Mouse (Mus musculus) embryonic facial prominence, embryonic 15.5 days (tissue): ENCODE results near the gene Hsd17b10. TPM values are rescaled to one million over a fixed set of nuclear protein-coding genes. Genes with fewer than 3 reads are reported as not detected.

ENCODE experiments used
- ATAC-seq: fragments of 200-750 bp; cut with Nextera tagmentation; 2 replicates; pipeline ENCODE4 v1.8.0; 2017; ENCODE audit warnings: low read depth, moderate TSS enrichment; ENCODE audit not compliant: insufficient number of reproducible peaks, low FRiP score, low TSS enrichment
- H3K27ac ChIP-seq: fragments of 300-500 bp; sonication (generic); replicated peaks from 2 replicates; pipeline ENCODE4 v1.5.1; 2015; ENCODE audit warnings: mild to moderate bottlenecking, inconsistent platforms
- H3K27me3 ChIP-seq: fragments of 300-500 bp; sonication (generic); 2 replicates; pipeline ENCODE4 v1.6.1; 2015; ENCODE audit warnings: inconsistent platforms
- H3K36me3 ChIP-seq: fragments of 300-500 bp; sonication (generic); 2 replicates; pipeline ENCODE4 v1.6.1; 2015; ENCODE audit warnings: mild to moderate bottlenecking, inconsistent platforms
- H3K4me1 ChIP-seq: fragments of 300-500 bp; sonication (generic); 2 replicates; pipeline ENCODE4 v1.6.1; 2015; ENCODE audit warnings: inconsistent platforms
- H3K4me2 ChIP-seq: fragments of 300-500 bp; sonication (generic); replicated peaks from 2 replicates; pipeline ENCODE4 v1.6.1; 2015; ENCODE audit warnings: mild to moderate bottlenecking, inconsistent platforms
- H3K4me3 ChIP-seq: fragments of 300-500 bp; sonication (generic); replicated peaks from 2 replicates; pipeline ENCODE4 v1.5.1; 2015; ENCODE audit warnings: mild to moderate bottlenecking, inconsistent platforms
- H3K9ac ChIP-seq: fragments of 300-500 bp; sonication (generic); 2 replicates; pipeline ENCODE4 v1.6.1; 2015; ENCODE audit warnings: inconsistent platforms
- H3K9me3 ChIP-seq: fragments of 300-500 bp; sonication (generic); replicated peaks from 2 replicates; pipeline ENCODE4 v1.6.1; 2016; ENCODE audit warnings: inconsistent platforms
- WGBS: fragments of 180-500 bp; shearing (Covaris S2); methylation state at CpG from one replicate; pipeline ENCODE4 v1.1.7; 2015; 5-methylcytosine and 5-hydroxymethylcytosine counted together
- polyA plus RNA-seq: library from polyadenylated mRNA; unstranded; fragments of >200 nt; fragmentation: Nextera tagmentation; extraction: Ambion mirVana; gene quantifications from 2 replicates; pipeline ENCODE4 v1.2.1, GENCODE M21; 2015

Gene Hsd17b10
- polyA plus RNA-seq = 180 and 186 TPM in 2 replicates

DNA sequence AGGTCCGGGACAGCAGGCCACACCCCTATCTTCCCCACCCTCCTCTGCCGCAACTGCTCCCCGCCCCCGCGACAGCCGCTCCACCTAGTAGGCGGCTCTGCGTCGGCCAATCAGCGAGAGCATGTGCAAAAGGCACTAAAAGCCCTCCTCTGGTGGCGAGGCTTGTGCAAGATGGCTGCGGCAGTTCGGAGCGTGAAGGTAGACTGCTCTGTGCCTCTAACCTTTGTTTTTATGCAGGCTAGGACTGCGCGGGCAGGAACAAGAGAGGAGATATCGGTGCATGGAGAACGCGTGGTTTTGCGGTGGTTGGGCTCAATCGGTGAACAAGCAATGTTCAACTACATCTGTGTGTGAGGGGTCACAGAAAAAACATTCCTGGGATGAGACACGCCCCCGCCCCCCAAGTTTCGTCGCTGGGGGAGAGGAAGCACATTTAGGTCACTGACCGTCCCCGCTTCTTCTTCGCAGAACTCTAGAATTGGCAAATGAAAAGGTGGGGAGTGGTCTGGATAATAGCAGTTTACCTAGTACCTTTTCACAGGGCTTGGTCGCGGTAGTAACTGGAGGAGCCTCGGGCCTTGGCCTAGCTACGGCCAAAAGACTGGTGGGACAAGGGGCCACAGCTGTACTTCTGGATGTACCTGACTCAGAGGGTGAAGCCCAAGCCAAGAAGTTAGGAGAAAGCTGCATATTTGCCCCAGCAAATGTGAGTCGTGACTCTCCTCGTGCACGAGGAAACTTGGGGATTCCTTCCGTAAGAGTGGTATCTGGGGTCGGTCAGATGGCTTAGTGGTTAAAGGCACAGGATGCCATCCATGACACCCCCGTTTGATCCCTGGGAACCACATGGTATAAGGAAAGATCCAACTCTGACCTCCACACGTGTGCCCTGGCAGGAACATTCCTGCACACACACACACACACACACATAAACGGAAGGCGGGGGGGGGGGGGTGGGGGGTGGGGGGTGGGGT is at the start of gene Hsd17b10:
Hsd17b10 (plus strand) TSS at position 109 of the 974 bp plus-strand sequence.
- peak within 1 kb of the TSS; percentile 40; the same call in 1 of the 2 replicates for H3K9ac ChIP-seq
- H3K27ac ChIP-seq = peak within 1 kb of the TSS; percentile 71
- H3K4me1 ChIP-seq = no peaks in the 10 kb centered on the region
- H3K9me3 ChIP-seq = no peaks in the 10 kb centered on the region
- ATAC-seq = peak; percentile 96
- peak within 1 kb of the TSS; percentile 48 for H3K4me3 ChIP-seq
- H3K36me3 ChIP-seq = 0 out of 2 replicates have a peak, but pooled peaks cover 3% of the 10 kb centered on the region
- peak within 1 kb of the TSS; percentile 56 for H3K4me2 ChIP-seq
- H3K27me3 ChIP-seq = peaks cover 26% of the 10 kb centered on the region
- 22% methylated on average over 41 of the region's 41 CpGs for WGBS

- Histone ChIP-seq H3K4me3 (no peak overlapping the region), H3K27ac (no peak overlapping the region), H3K36me3 (0 out of 2 replicates have a peak, but pooled peaks cover 3% of the 10 kb centered on the region), H3K4me2 (no peak overlapping the region), H3K9ac (no peak overlapping the region), H3K4me1 (no peaks in the 10 kb centered on the region), H3K27me3 (peaks cover 27% of the 10 kb centered on the region), H3K9me3 (no peaks in the 10 kb centered on the region)
- 70% methylated on average over 4 of the region's 4 CpGs for WGBS
- no peak for ATAC-seq
Measured at GRCm38 (mm10) chrX:151999006-151999710, 2.5 kb upstream of the Hsd17b10 start.

GRCm38 (mm10) chrX:152001182-152001684 is 412 bp upstream of the Hsd17b10 start:
- 0 out of 2 replicates have a peak, but pooled peaks cover 3% of the 10 kb centered on the region for H3K36me3 ChIP-seq
- peak overlapping the region; percentile 48 for H3K4me3 ChIP-seq
- H3K9ac ChIP-seq = no peak overlapping the region
- H3K4me1 ChIP-seq = no peaks in the 10 kb centered on the region
- WGBS = 24% methylated on average over 9 of the region's 9 CpGs
- H3K27me3 ChIP-seq = peaks cover 26% of the 10 kb centered on the region
- H3K4me2 ChIP-seq = peak overlapping the region; percentile 56
- peak overlapping the region; percentile 55; the same call in 1 of the 2 replicates for H3K27ac ChIP-seq
- no peak for ATAC-seq
- H3K9me3 ChIP-seq = no peaks in the 10 kb centered on the region

DNA sequence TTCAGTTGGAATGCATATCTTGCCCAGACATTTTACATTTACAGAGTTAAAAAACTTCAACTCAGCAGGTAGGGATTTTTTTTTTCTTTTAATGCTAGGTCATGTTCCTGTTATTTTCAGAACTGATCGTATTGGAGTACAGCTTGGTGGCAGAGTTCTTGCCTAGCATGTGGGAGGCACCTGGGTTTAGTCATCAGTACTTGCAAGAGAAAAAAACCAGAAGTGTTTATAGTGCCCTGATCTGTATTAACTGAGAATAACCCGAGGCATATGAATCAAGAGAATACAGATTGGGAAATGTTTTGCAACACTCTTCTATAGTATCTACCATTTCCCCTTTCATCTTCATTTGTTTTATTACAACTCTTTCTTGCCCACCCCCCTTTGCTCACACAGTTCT is 1.2 kb downstream of the Hsd17b10 start:
- H3K4me1 ChIP-seq = no peaks in the 10 kb centered on the region
- peaks cover 26% of the 10 kb centered on the region for H3K27me3 ChIP-seq
- no peak for ATAC-seq
- peak overlapping the region; percentile 48; the same call in 1 of the 2 replicates for H3K4me3 ChIP-seq
- H3K36me3 ChIP-seq = 0 out of 2 replicates have a peak, but pooled peaks cover 3% of the 10 kb centered on the region
- H3K9me3 ChIP-seq = no peaks in the 10 kb centered on the region
- 45% methylated on average over 2 of the region's 2 CpGs for WGBS
- no peak overlapping the region for H3K27ac ChIP-seq
- H3K4me2 ChIP-seq = peak overlapping the region; percentile 56; the same call in 1 of the 2 replicates
- H3K9ac ChIP-seq = no peak overlapping the region

- H3K9me3 ChIP-seq = no peaks in the 10 kb centered on the region
- H3K27me3 ChIP-seq = peaks cover 18% of the 10 kb centered on the region
- H3K4me1 ChIP-seq = no peaks in the 10 kb centered on the region
- WGBS = 73% methylated on average over 1 of the region's 1 CpGs
- no peak overlapping the region for H3K9ac ChIP-seq
- no peak overlapping the region for H3K4me3 ChIP-seq
- H3K27ac ChIP-seq = no peak overlapping the region
- H3K36me3 ChIP-seq = 0 out of 2 replicates have a peak, but pooled peaks cover 3% of the 10 kb centered on the region
- H3K4me2 ChIP-seq = no peak overlapping the region
- no peak for ATAC-seq
Measured at GRCm38 (mm10) chrX:152007863-152008262, 6.2 kb downstream of the Hsd17b10 start.

- Histone ChIP-seq H3K4me1 (0 out of 2 replicates have a peak, but pooled peaks cover 3% of the 10 kb centered on the region), H3K4me3 (peak overlapping the region; percentile 56), H3K27me3 (peaks cover 10% of the 10 kb centered on the region; the same call in 1 of the 2 replicates), H3K36me3 (no peaks in the 10 kb centered on the region), H3K4me2 (peak overlapping the region; percentile 51), H3K27ac (peak overlapping the region; percentile 85), H3K9me3 (no peaks in the 10 kb centered on the region), H3K9ac (peak overlapping the region; percentile 12; the same call in 1 of the 2 replicates)
- 16% methylated on average over 11 of the region's 11 CpGs for WGBS
- peak; percentile 16; the same call in 1 of the 2 replicates for ATAC-seq
Measured at GRCm38 (mm10) chrX:152015752-152016150, 14.1 kb downstream of the Hsd17b10 start.

DNA sequence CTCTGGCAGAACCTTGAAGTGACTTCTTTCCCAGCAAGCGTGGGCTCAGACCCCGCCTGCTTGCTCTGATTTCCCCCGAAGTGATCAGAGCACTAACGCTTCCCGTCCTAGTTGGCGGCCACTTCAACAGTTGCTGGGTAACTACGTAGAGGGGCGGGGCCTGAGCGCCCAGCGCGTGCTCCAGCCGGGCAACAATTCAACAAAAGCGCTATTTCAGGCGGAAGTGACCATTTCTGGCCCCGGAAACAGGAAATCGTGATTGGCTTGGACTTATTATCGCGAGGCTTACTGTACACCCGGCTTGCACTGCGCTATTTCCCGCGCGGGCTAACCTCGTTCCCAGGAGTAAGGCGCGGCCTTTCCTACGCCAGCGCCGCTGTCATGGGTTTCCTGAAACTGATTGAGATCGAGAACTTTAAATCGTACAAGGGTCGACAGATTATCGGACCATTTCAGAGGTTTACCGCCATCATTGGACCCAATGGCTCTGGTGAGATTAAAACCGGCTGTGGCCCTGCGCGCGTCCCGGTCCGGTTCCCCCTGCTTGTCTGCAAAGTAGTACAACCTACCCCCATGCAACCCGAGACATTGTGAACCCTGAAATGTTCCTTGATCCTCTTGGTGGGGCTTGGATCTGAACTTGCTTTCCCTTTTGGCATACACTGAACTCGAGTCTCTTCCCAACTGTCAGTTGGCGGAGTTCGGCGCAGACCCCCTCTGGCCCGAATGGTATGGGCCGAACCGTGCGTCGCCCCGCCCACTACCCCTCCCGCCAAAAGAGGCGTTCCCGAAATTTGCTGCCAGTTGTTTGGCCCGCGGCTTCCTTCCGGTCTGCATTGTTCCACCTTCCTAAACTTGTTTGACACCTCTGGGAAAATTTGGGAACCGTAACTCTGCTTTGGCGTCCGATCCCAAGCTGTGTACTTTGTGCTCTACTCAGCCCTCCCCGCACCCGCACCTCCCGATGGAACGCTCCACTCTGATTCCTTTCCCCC is 14.8 kb downstream of the Hsd17b10 start, which contains the start of the genes Ribc1 and Smc1a:
Ribc1 (minus strand) TSS at position 145 of the 995 bp plus-strand sequence.
Smc1a (plus strand) TSS at position 278 of the 995 bp plus-strand sequence.
- H3K4me3 ChIP-seq = peak within 1 kb of the TSS; percentile 56
- peak; percentile 98 for ATAC-seq
- peak within 1 kb of the TSS; percentile 39 for H3K9ac ChIP-seq
- H3K4me1 ChIP-seq = 0 out of 2 replicates have a peak, but pooled peaks cover 3% of the 10 kb centered on the region
- peak within 1 kb of the TSS; percentile 51 for H3K4me2 ChIP-seq
- peak within 1 kb of the TSS; percentile 95 for H3K27ac ChIP-seq
- H3K27me3 ChIP-seq = peaks cover 10% of the 10 kb centered on the region; the same call in 1 of the 2 replicates
- WGBS = 18% methylated on average over 64 of the region's 64 CpGs
- H3K9me3 ChIP-seq = no peaks in the 10 kb centered on the region
- H3K36me3 ChIP-seq = no peaks in the 10 kb centered on the region

DNA sequence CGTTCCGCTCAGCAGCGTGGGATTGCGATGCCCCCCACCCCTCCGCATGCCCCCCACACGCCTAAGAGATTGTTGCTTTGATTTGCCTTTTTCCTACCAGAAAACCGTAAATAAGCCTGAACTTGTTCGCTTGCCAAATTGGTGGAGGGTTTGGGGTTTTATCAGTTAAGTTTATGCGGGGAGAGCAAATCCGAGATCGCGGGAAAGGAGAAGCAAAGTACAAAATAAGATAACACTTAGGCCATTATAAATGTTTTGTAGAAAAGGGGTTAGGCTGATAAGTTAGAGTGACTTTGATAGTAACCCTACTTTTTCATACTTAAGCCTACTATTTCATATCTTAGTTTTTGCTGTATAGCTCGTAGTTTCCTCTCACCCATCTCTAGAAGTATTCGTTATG is 15.5 kb downstream of the Hsd17b10 start:
- Histone ChIP-seq H3K9me3 (no peaks in the 10 kb centered on the region), H3K27me3 (peaks cover 10% of the 10 kb centered on the region; the same call in 1 of the 2 replicates), H3K4me1 (0 out of 2 replicates have a peak, but pooled peaks cover 3% of the 10 kb centered on the region), H3K4me2 (peak overlapping the region; percentile 49), H3K36me3 (no peaks in the 10 kb centered on the region), H3K27ac (peak overlapping the region; percentile 95), H3K4me3 (peak overlapping the region; percentile 56), H3K9ac (0 out of 2 replicates have a peak overlapping the region, but pooled peaks have one; percentile 39)
- ATAC-seq = no peak
- WGBS = 13% methylated on average over 14 of the region's 14 CpGs

DNA sequence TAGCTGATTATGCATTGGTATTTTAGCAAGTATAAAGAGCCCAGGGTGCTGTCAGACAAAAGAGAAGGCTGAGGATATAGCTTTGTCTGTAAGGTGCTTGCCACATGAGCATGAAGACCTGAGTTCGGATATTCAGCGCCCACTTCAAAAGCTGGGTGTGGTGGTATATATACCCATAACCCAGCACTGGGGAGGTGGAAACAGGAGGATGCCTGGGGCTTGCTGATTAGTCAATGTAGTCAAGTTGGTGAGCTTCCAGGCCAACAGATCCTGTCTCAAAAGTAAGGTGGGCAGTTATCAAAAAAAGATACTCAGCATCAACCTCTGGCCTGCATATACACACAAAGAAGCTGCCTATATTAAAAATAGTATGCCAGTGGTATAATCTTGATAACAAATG is 17.6 kb downstream of the Hsd17b10 start:
- H3K9me3 ChIP-seq = no peaks in the 10 kb centered on the region
- H3K4me2 ChIP-seq = no peak overlapping the region
- no peak for ATAC-seq
- 80% methylated on average over 2 of the region's 2 CpGs for WGBS
- H3K4me1 ChIP-seq = 0 out of 2 replicates have a peak, but pooled peaks cover 3% of the 10 kb centered on the region
- peaks cover 14% of the 10 kb centered on the region for H3K27me3 ChIP-seq
- H3K27ac ChIP-seq = no peak overlapping the region
- H3K4me3 ChIP-seq = no peak overlapping the region
- no peak overlapping the region for H3K9ac ChIP-seq
- peaks cover 7% of the 10 kb centered on the region; the same call in 1 of the 2 replicates for H3K36me3 ChIP-seq
